Mouse (Mus musculus): Measurements from ENCODE around the gene Chrm4. TPM values are rescaled to one million over a fixed set of nuclear protein-coding genes. Genes with fewer than 3 reads are reported as not detected.

The Chrm4 gene
- total RNA-seq, 1 experiment from 2014 or later: 1.2 TPM

DNA sequence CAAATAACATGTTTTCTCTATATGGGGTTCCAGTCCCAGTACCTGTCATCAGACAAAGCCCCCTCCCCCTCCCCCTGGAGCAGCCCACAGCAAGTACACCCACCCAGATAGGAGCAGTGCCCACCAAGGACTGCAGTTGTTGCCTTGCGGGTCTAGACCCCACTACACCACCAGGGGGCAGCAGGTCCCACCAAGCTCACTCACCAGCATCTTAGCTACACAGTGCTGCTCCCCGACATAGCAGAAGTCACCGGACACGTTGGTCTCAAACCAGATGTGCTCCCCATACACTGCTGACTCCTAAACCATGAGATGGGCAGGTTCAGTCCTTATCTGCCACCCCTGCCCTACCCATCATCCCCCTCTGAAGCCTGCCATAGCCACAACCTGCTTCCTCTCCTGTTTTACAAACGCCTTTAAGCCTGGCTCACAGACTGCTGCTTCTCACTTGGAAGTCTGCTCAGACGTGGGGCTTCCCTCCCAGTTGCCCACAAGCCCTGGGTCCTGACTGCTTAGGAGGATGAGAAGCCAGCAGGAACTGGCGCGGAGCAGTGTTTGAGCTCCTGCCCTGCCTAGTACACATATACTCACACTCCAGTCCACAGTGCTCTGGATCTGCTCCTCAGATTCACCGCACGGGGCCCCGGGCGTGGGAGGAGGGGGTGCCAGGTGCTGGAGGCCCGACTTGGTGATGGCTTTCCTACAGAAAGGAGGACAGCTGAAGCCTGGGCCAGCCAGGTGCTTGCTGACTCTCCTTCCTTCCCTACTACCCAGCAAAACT lies 17.3 kb downstream of the Chrm4 start:
- peak; percentile 87 for DNase-seq

DNA sequence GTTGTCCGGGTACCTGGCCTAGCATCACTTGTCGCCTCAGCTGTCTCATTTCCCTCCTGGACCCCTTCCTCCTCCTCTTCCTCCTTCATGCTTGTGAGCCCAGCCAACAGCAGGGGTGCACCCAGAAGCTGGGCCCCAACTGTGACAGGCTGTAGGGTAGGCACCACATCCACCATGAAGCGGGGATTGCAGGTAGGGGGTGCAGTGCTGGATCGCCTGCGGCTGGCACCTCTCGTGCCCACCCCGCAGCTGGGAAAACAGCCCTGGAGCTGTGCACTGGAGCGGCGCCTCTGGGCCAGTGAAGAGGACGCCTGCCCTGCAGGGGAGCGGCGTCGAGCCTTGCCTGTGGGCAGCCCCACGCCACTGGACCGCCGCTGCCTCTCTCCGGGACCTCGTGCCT lies 18.4 kb downstream of the Chrm4 start, which contains the start of gene Gm9821:
TSS of gene Gm9821 (plus strand) at position 221 of the 400 bp plus-strand sequence.
- no peak for DNase-seq

GRCm38 (mm10) chr2:91946836-91947235 lies 19.8 kb downstream of the Chrm4 start:
- peak; percentile 60 for DNase-seq

DNA sequence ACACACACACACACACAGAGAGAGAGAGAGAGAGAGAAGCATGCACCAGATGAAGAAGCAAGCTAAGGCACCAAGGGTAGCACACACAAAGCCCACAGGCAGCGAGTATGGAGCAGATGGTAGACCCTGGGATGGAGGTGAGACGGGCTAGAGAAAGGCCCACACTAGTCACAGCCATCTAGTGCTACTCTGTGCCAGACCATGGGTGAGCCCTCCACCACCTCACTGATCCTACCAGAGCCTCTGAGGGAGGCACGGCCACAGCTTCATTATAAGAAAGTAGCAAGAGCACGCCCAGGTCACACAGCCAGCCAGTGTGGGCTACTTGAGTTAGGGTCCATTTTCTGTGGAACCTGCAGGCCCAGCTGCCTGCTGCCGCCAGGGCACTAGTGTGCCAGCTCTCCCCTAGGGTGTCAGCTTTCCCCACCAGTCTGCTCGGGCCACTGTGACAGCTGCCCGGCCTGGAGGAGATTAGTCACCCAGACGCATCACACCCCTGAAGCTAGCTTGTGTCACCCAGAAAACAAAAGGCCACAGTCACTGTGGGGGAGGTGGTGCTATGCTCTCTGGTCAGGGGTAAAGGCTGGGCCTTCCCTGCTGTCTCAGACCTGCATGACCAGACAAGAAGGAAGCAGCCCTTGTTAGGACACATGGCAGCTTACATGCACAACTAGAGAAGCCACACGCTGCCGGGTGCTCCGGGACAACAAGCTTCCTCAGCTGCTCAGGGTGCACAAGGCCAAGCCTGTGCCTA lies 20.5 kb downstream of the Chrm4 start:
- peak; percentile 77 for DNase-seq

GRCm38 (mm10) chr2:91948151-91948509 lies 21.1 kb downstream of the Chrm4 start:
- DNase-seq: no peak

GRCm38 (mm10) chr2:91948792-91949241 lies 21.8 kb downstream of the Chrm4 start:
- no peak for DNase-seq

DNA sequence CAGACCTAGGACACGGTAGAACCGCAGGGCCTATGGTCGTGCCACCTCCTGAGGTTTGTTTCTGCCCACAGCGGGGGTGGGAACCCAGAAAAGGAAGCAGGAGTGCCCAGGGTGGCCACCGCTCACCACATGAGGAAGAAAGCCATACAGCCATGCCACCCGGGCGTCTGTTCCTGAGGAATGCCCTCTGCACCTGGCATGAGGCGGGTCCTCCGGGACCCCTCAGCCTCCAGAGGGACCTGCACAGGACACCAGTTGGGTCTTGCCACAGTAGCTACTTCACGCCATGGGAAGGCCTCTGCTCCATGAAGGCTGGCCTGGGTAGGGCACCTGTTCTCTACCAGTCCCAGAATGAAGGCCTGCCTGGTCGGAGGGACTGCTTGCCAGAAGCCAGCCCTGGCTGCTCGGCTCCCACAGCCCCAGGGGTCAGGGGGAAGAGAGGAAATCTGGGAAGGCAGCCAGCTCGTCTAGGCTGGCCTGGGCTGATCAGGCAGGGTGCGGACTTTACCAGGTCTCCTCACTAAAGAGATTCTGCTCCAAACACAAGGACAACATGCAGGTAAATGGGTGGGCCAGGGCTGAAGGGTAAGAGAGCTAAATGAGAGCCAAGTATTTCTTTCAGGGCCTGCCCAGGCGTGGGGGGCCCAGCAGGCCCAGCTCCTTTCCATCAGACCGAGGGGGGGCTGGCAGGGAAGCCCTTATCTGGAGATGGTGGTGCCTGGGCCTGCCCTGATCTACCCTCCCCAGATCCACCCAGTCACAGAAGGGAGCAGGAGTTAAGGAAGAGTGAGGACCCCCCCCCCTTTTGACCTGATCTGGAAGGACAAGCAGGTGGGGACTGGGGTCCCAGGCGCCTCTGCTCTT lies 22.6 kb downstream of the Chrm4 start:
- peak; percentile 75 for DNase-seq

DNA sequence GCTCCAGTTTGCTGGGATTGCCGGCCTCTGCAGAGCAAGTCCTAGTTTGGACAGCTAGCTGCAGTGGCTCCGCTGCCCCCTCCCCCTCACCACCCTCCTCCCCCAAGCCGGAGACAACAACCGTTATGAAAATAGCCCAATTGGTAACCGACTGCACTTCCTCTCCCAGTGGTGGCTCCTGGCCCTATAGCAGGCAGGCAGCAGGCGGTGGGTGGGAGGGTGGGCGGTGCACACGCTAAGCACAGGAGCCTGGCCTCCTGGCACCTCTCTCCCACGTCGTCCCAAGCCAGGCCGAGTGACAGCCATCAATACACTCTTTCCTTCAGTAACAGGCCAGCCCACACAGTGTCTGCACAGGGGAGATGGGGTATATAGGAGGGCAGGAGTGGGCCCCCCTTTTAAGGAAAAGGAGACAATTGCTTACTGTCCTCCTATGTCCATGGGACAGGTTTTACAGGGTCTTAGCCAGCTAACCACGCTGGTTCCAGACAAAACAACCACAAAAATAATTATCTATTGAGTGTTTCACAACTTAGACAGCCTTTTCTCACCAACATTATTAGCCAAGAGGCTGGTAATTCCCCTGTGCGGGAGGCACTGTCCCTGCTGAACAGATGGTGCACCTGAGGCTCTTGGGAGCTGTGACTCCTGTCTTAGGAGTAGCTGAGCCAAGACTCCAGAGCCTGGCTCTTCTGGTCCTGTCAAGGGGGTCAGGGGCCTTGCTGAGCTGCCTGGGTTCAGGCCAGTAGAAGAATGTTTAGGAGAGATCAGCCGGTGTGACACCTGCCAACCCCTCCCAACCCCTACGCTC lies 23.4 kb downstream of the Chrm4 start:
- peak; percentile 71 for DNase-seq

- DNase-seq: peak; percentile 80
Observed at GRCm38 (mm10) chr2:91953825-91954224, 26.8 kb downstream of the Chrm4 start.

GRCm38 (mm10) chr2:91955121-91955591 lies 28.1 kb downstream of the Chrm4 start:
- no peak for DNase-seq

DNA sequence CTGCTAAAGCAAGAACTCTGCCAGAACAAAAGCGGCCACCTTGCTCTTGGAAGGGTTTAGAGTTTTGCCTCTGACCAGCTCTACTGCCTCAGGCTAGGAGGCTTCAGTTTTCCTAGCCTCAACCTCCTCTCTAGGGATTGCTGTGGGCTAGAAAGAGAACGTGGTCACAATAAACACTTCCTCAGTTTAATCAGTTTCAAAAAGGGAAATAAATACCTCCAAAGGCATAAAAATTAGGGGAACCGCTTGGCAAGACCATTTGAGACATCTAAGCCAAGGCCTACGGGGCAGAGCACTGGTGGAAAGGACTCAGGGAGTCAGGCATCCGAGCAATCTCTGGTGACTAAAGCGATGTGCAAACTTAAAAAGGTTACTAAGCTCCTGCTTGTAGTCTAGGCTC lies 28.8 kb downstream of the Chrm4 start:
- no peak for DNase-seq

GRCm38 (mm10) chr2:91957096-91957495 lies 30.0 kb downstream of the Chrm4 start:
- DNase-seq: peak; percentile 58

DNA sequence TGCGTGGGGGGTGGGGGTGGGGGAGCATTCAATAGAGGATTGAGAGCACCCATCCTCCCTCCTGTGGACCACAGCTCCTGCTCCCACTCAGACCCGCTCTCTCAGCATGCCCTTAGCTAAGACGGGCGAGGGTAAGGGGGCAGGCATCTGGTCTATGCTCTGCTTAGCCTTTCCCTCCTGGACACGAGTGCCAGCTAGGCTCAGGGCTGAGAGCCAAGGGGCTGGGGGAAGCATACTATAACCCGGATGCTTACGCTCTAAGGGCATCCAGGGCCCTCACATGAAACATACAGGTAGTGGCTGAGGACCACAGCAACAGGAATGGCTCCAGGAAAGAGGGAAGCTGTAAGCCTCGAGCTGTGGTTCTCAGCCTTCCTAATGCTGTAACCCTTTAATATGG lies 31.0 kb downstream of the Chrm4 start:
- DNase-seq: no peak

- DNase-seq: peak; percentile 83
Observed at GRCm38 (mm10) chr2:91958701-91959457, 31.8 kb downstream of the Chrm4 start.

DNA sequence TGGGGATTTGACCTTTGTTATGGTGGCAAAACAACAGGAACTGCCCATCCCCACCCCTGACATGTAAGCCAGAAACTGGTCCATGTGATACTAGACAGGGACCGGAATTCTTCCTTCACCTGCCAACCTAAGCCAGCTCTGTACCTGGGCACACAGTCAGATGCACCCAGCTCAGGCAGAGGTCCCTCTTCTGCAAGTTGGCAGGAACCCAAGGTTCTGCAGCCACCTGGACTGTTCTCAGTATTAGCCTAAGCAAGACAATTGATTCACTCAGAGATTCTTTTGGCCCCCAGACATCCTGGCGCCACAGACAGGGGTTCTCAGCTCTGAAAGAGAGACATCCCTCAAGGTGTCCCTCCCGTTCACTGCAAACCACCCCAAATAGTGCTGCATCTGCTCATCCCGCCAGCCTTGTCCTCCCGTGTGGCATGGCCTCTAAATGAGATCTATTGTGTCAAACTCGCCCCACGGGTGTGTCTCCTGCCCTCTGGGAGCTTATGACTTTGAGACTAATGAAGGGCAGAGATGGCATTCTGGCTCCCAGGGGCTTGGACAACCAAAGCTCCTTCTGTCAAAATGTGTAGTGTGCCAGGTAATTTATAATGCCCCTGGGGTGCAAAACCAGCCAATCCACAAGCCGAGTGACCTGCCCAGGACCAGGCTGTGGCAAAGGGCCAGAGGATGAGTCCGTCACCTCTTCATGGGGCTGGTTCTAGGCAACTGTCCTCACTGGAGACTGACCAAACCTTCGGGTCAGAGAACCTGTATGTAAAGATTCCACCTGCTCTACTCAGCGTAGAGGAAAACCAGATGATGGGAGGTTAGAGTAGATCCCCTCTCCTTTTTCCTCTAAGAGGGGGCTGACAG lies 32.7 kb downstream of the Chrm4 start:
- DNase-seq: no peak

GRCm38 (mm10) chr2:91960459-91960858 lies 33.4 kb downstream of the Chrm4 start:
- DNase-seq: no peak

- DNase-seq: no peak
Observed at GRCm38 (mm10) chr2:91961901-91962761, 35.1 kb downstream of the Chrm4 start.

- DNase-seq: peak; percentile 64
Observed at GRCm38 (mm10) chr2:91962864-91963401, 35.9 kb downstream of the Chrm4 start.
